Mouse (Mus musculus): ENCODE results near the gene Bfsp1. TPM values are rescaled to one million over a fixed set of nuclear protein-coding genes. Genes with fewer than 3 reads are reported as not detected.

Bfsp1 gene
- polyA plus RNA-seq, 1 experiment from 2014 or later = 0.93 TPM

DNA sequence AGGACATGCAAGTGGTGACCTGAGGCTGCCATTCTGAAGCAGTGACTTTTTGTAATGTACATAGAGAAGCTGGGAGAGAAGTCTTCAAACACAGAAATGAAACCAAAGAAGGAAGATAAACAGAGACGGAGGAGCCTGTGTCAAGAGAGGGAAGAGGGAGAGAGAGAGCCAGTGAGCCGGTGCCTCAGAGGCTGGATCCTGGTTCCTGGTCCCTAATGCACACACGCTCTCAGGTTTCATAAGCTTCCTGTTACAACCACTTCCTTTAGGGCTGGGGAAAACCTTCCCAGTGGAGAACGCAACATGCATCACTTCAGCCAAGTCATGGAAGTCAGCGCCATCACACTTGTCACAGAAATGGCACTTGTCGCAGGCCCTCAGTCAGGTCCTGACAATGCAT is 28.9 kb downstream of the Bfsp1 start:
- Histone ChIP-seq H3K36me3 (ENCODE audit: control insufficient read depth, insufficient read depth, low read length) (no peaks in the 10 kb centered on the region), H3K4me1 (ENCODE audit: control insufficient read depth, insufficient read depth, low read length) (no peaks in the 10 kb centered on the region), H3K9me3 (ENCODE audit: control insufficient read depth, low read depth, low read length) (no peaks in the 10 kb centered on the region), H3K9ac (replicated peaks; ENCODE audit: low read depth, low read length) (no peak overlapping the region), H3K4me2 (replicated peaks; ENCODE audit: low read depth, low read length) (no peak overlapping the region), H3K4me3 (ENCODE audit: low read depth, low read length) (no peak overlapping the region), H3K27ac (ENCODE audit: low read length) (no peak overlapping the region), H3K27me3 (ENCODE audit: control insufficient read depth, insufficient read depth, low read length) (no peaks in the 10 kb centered on the region)
- ATAC-seq (ENCODE audit: insufficient number of reproducible peaks, insufficient read depth, low FRiP score, low read depth) = no peak
- WGBS = 40% methylated on average over 6 of the region's 6 CpGs

DNA sequence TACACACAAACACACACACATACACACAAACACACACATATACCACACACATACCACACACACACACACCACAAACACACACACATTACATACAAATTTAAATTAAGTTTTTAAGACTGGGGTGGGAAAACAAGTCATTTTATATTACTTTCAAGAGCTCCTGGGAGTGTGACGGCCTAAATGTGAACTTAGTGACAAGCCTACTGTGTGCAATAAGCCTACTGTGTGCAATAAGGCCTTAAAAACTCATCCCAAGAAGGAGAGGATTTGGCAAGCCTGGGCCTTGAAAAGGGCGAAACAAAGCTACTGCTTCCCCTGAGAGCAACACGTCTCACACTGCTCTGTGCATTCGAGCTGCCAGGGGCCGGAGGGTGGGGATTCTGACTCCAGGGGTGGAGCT is 30.3 kb downstream of the Bfsp1 start:
- 80% methylated on average over 5 of the region's 5 CpGs for WGBS
- ATAC-seq (ENCODE audit: insufficient number of reproducible peaks, insufficient read depth, low FRiP score, low read depth) = no peak
- no peaks in the 10 kb centered on the region for H3K9me3 ChIP-seq (ENCODE audit: control insufficient read depth, low read depth, low read length)
- no peak overlapping the region for H3K4me3 ChIP-seq (ENCODE audit: low read depth, low read length)
- H3K36me3 ChIP-seq (ENCODE audit: control insufficient read depth, insufficient read depth, low read length) = no peaks in the 10 kb centered on the region
- H3K27me3 ChIP-seq (ENCODE audit: control insufficient read depth, insufficient read depth, low read length) = no peaks in the 10 kb centered on the region
- H3K4me2 ChIP-seq (replicated peaks; ENCODE audit: low read depth, low read length) = no peak overlapping the region
- no peak overlapping the region for H3K27ac ChIP-seq (ENCODE audit: low read length)
- H3K4me1 ChIP-seq (ENCODE audit: control insufficient read depth, insufficient read depth, low read length) = no peaks in the 10 kb centered on the region
- no peak overlapping the region for H3K9ac ChIP-seq (replicated peaks; ENCODE audit: low read depth, low read length)

DNA sequence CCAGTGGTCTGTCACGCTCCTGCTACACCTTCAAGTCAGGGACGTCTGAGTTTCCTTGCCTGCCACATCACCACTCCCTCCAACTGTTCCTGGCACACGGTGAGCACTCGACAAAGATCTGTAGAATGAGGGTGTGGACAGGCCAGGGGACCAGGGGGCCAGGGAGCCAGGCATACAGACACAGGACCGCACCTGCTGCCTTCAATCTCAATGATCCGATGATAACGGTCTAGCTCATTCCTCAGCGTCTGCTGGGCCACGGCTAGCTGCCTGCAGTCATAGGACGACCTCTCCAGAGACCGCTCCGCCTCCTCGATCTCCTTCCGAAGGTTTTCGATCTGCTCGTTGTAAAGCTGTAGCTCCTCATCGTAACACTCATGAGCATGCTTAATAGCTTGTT is 31.3 kb downstream of the Bfsp1 start:
- no peaks in the 10 kb centered on the region for H3K4me1 ChIP-seq (ENCODE audit: control insufficient read depth, insufficient read depth, low read length)
- H3K4me3 ChIP-seq (ENCODE audit: low read depth, low read length) = no peak overlapping the region
- no peak for ATAC-seq (ENCODE audit: insufficient number of reproducible peaks, insufficient read depth, low FRiP score, low read depth)
- H3K9me3 ChIP-seq (ENCODE audit: control insufficient read depth, low read depth, low read length) = no peaks in the 10 kb centered on the region
- H3K27ac ChIP-seq (ENCODE audit: low read length) = no peak overlapping the region
- H3K4me2 ChIP-seq (replicated peaks; ENCODE audit: low read depth, low read length) = no peak overlapping the region
- H3K27me3 ChIP-seq (ENCODE audit: control insufficient read depth, insufficient read depth, low read length) = no peaks in the 10 kb centered on the region
- no peaks in the 10 kb centered on the region for H3K36me3 ChIP-seq (ENCODE audit: control insufficient read depth, insufficient read depth, low read length)
- no peak overlapping the region for H3K9ac ChIP-seq (replicated peaks; ENCODE audit: low read depth, low read length)
- 71% methylated on average over 17 of the region's 17 CpGs for WGBS

DNA sequence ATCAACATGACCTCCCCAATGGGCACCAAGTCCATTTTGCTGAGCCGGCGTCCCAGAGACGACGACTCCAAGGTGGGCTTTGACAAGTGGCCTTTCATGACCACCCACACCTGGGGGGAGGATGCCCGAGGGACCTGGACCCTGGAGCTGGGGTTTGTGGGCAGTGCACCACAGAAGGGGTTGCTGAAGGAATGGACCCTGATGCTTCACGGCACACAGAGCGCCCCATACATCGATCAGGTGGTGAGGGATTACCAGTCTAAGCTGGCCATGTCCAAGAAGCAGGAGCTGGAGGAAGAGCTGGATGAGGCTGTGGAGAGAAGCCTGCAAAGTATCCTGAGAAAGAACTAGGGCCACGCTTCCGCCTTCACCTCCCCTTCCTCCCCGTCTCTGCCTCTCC is 49.5 kb downstream of the Bfsp1 start:
- WGBS = 89% methylated on average over 11 of the region's 11 CpGs
- Histone ChIP-seq H3K27me3 (ENCODE audit: control insufficient read depth, insufficient read depth, low read length) (no peaks in the 10 kb centered on the region), H3K27ac (ENCODE audit: low read length) (no peak overlapping the region), H3K9me3 (ENCODE audit: control insufficient read depth, low read depth, low read length) (no peaks in the 10 kb centered on the region), H3K4me2 (replicated peaks; ENCODE audit: low read depth, low read length) (no peak overlapping the region), H3K4me1 (ENCODE audit: control insufficient read depth, insufficient read depth, low read length) (no peaks in the 10 kb centered on the region), H3K36me3 (ENCODE audit: control insufficient read depth, insufficient read depth, low read length) (no peaks in the 10 kb centered on the region), H3K9ac (replicated peaks; ENCODE audit: low read depth, low read length) (no peak overlapping the region), H3K4me3 (ENCODE audit: low read depth, low read length) (no peak overlapping the region)
- ATAC-seq (ENCODE audit: insufficient number of reproducible peaks, insufficient read depth, low FRiP score, low read depth) = no peak

DNA sequence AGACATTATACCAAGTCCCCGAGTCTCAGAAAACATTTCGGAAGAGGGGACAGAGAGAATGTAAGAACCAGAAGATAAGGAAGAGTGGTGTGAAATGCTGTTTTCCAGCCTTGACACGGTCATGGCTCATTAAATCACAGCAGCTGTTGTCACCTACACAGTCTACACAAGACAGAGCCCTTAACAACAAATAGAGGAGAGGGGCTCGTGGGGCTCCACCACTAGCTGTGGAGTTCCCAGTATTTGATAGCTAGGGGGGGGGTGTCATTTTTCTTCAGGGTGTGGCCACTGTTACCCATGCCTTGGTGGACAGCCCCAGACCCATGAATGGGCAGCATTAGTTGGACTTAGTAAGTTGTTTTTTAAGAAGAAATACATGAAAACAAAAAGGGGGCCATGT is 50.7 kb downstream of the Bfsp1 start:
- Histone ChIP-seq H3K36me3 (ENCODE audit: control insufficient read depth, insufficient read depth, low read length) (no peaks in the 10 kb centered on the region), H3K9ac (replicated peaks; ENCODE audit: low read depth, low read length) (no peak overlapping the region), H3K4me2 (replicated peaks; ENCODE audit: low read depth, low read length) (no peak overlapping the region), H3K9me3 (ENCODE audit: control insufficient read depth, low read depth, low read length) (no peaks in the 10 kb centered on the region), H3K27me3 (ENCODE audit: control insufficient read depth, insufficient read depth, low read length) (no peaks in the 10 kb centered on the region), H3K27ac (ENCODE audit: low read length) (no peak overlapping the region), H3K4me1 (ENCODE audit: control insufficient read depth, insufficient read depth, low read length) (no peaks in the 10 kb centered on the region), H3K4me3 (ENCODE audit: low read depth, low read length) (no peak overlapping the region)
- no peak for ATAC-seq (ENCODE audit: insufficient number of reproducible peaks, insufficient read depth, low FRiP score, low read depth)
- WGBS = 73% methylated on average over 4 of the region's 4 CpGs

DNA sequence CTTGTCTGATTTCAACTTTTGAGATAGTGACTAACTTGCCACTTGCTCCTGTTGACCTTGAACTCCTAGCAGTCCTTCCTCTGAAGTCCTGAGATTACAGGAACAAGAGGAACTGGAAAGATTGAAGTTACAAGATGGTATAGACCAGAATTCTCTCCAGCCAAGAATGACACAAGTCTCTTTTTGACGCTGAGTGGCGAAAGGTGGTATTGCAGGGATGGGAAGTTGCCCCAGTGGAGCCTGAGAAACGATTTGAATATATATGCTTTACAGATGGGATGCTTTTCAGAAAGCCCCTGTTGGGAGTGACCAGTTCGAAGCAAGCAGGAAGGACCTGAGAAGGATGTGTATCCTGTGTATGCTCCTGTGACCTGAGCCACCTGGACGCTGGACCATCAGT is 54.2 kb downstream of the Bfsp1 start:
- Histone ChIP-seq H3K27me3 (ENCODE audit: control insufficient read depth, insufficient read depth, low read length) (no peaks in the 10 kb centered on the region), H3K4me1 (ENCODE audit: control insufficient read depth, insufficient read depth, low read length) (no peaks in the 10 kb centered on the region), H3K4me2 (replicated peaks; ENCODE audit: low read depth, low read length) (no peak overlapping the region), H3K4me3 (ENCODE audit: low read depth, low read length) (no peak overlapping the region), H3K27ac (ENCODE audit: low read length) (no peak overlapping the region), H3K36me3 (ENCODE audit: control insufficient read depth, insufficient read depth, low read length) (no peaks in the 10 kb centered on the region), H3K9ac (replicated peaks; ENCODE audit: low read depth, low read length) (no peak overlapping the region), H3K9me3 (ENCODE audit: control insufficient read depth, low read depth, low read length) (no peaks in the 10 kb centered on the region)
- ATAC-seq (ENCODE audit: insufficient number of reproducible peaks, insufficient read depth, low FRiP score, low read depth) = no peak
- 66% methylated on average over 5 of the region's 5 CpGs for WGBS

DNA sequence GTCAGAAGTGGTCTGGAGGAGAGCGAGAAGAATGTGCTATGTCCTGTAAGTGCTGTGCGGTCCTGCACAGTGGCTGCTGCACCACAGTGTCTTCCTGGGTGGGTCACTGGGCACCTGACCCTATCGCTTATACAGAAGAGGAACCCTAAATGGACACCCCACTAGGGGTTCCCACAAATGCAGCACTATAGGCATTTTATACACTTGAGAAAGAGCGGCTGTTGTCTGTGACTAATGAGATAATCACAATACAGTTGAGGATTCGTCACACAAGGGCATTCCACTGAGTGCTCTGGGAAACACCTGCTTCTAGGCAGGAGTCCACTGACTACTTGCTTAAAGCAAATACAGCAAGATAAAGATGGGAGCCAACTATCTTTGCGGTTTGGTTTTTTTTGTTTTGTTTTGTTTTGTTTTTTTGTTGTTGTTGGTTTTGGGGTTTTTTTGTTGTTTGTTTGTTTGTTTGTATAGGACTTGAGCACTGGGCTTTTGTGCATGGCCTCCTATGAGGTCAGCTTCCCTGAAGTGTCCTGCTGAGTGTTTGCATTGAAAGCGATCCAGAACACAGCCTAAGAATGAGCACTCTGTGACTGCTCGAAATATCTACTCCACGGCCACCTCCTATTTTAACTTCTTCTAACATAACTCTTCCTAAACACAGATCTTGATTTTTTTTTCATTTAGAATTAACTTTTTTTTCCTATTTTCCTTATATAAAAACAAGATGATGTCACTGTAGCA is 55.9 kb downstream of the Bfsp1 start:
- Histone ChIP-seq H3K4me1 (ENCODE audit: control insufficient read depth, insufficient read depth, low read length) (no peaks in the 10 kb centered on the region), H3K27me3 (ENCODE audit: control insufficient read depth, insufficient read depth, low read length) (no peaks in the 10 kb centered on the region), H3K4me3 (ENCODE audit: low read depth, low read length) (no peak overlapping the region), H3K9ac (replicated peaks; ENCODE audit: low read depth, low read length) (no peak overlapping the region), H3K9me3 (ENCODE audit: control insufficient read depth, low read depth, low read length) (no peaks in the 10 kb centered on the region), H3K27ac (ENCODE audit: low read length) (no peak overlapping the region), H3K4me2 (replicated peaks; ENCODE audit: low read depth, low read length) (no peak overlapping the region), H3K36me3 (ENCODE audit: control insufficient read depth, insufficient read depth, low read length) (no peaks in the 10 kb centered on the region)
- no peak for ATAC-seq (ENCODE audit: insufficient number of reproducible peaks, insufficient read depth, low FRiP score, low read depth)
- 76% methylated on average over 9 of the region's 9 CpGs for WGBS

DNA sequence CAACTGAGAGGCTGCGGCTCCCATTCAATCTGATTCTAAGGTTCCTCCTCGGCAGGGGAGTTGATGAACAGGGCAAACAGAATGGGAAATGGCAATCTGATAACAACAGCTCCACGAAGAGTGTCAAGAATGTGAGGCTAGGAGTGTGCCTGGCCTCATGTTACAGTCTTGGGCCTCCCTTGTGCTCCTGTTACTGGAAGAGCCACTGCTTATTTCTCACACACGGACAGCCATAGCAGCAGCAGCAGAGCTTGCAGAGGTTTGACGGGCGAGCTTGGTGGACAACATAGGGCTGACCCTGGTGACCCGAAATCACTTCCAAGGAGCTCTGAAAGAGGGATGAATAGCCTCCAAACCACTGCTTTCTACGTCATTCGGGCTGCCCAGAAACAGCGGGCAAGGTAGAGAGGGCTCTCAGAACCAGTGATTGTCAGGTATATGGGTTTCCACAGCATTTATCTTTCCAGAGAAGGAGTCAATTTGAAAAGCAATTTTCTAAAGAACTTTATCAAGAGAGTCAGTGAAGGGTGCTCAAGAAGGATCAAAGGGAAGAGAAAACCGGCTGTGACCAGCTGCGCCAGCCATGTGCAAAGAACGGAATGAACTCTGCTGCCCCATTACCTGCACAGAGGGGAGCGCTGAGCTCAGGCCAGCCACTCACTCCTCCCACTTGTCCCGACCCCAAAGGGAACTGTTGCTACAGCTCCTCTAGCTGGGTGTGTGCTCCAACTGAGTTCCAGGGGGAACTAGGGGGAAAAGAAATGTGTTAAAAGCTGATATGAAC is 56.6 kb downstream of the Bfsp1 start:
- no peaks in the 10 kb centered on the region for H3K9me3 ChIP-seq (ENCODE audit: control insufficient read depth, low read depth, low read length)
- H3K27me3 ChIP-seq (ENCODE audit: control insufficient read depth, insufficient read depth, low read length) = no peaks in the 10 kb centered on the region
- 56% methylated on average over 15 of the region's 15 CpGs for WGBS
- no peak overlapping the region for H3K27ac ChIP-seq (ENCODE audit: low read length)
- H3K4me3 ChIP-seq (ENCODE audit: low read depth, low read length) = no peak overlapping the region
- H3K9ac ChIP-seq (replicated peaks; ENCODE audit: low read depth, low read length) = no peak overlapping the region
- no peaks in the 10 kb centered on the region for H3K4me1 ChIP-seq (ENCODE audit: control insufficient read depth, insufficient read depth, low read length)
- H3K36me3 ChIP-seq (ENCODE audit: control insufficient read depth, insufficient read depth, low read length) = no peaks in the 10 kb centered on the region
- no peak for ATAC-seq (ENCODE audit: insufficient number of reproducible peaks, insufficient read depth, low FRiP score, low read depth)
- H3K4me2 ChIP-seq (replicated peaks; ENCODE audit: low read depth, low read length) = no peak overlapping the region

Data from stomach, embryonic 14.5 days (tissue).